Mouse (Mus musculus) erythroblast, embryonic 14.5 days (primary cell): ENCODE measurements around the gene Hsd3b6.
"Not testable (repeated sequence)": the region's sequence is repeated elsewhere in the genome, so short reads cannot be mapped to it uniquely, and the experiment has no call there.

ENCODE experiments used
- GATA1 ChIP-seq: IDR thresholded peaks from 2 replicates; pipeline ENCODE4 v1.6.1; 2012; ENCODE audit warnings: low read length, inconsistent platforms, mixed read lengths
- TAL1 ChIP-seq: IDR thresholded peaks from 3 replicates; pipeline ENCODE4 v1.6.1; 2012; ENCODE audit warnings: low read length, inconsistent platforms, mixed read lengths

GRCm38 (mm10) chr3:98805032-98805431, 9.2 kb downstream of the Hsd3b6 start:
- TF ChIP-seq GATA1, TAL1: not testable (repeated sequence)
